Mouse (Mus musculus) bone marrow, adult 2 months (tissue): ENCODE measurements around the gene Ctsc. TPM values are rescaled to one million over a fixed set of nuclear protein-coding genes. Genes with fewer than 3 reads are reported as not detected.
"Not testable (repeated sequence)": the region's sequence is repeated elsewhere in the genome, so short reads cannot be mapped to it uniquely, and the experiment has no call there.

Experiments used
- H3K27ac ChIP-seq: fragments of 200-500 bp; 2 replicates; pipeline ENCODE4 v1.5.1; 2012; ENCODE audit warnings: low read depth, mild to moderate bottlenecking, control low read depth, inconsistent platforms, low read length; ENCODE audit not compliant: control insufficient read depth, poor library complexity, insufficient read depth
- H3K4me1 ChIP-seq: fragments of 200-500 bp; 2 replicates; pipeline ENCODE4 v1.6.1; 2011; ENCODE audit warnings: low read length; ENCODE audit not compliant: control insufficient read depth, insufficient read depth
- H3K4me3 ChIP-seq: fragments of 200-500 bp; replicated peaks from 2 replicates; pipeline ENCODE3; 2011; ENCODE audit warnings: mild to moderate bottlenecking, low read depth, low read length, control low read depth; ENCODE audit not compliant: control insufficient read depth
- CTCF ChIP-seq: fragments of 200-500 bp; IDR thresholded peaks from 2 replicates; pipeline ENCODE4 v1.5.1; 2011; ENCODE audit warnings: low read length, control low read depth; ENCODE audit not compliant: control insufficient read depth, insufficient read depth
- POLR2A ChIP-seq: fragments of 200-500 bp; IDR thresholded peaks from 2 replicates; pipeline ENCODE4 v1.6.1; 2011; ENCODE audit warnings: low read depth, mild to moderate bottlenecking, control low read depth, low read length, borderline replicate concordance; ENCODE audit not compliant: control insufficient read depth
- WGBS: fragments of 180-500 bp; shearing (Covaris S2); methylation state at CpG from one replicate; pipeline ENCODE4 v1.1.7; 2018; 5-methylcytosine and 5-hydroxymethylcytosine counted together
- polyA plus RNA-seq: library from polyadenylated mRNA; stranded (reverse); fragments of >200 nt; gene quantifications from 2 replicates; pipeline ENCODE4 v1.2.4, GENCODE M21; 2011; ENCODE audit warnings: low replicate concordance; ENCODE audit not compliant: missing spikeins, insufficient read depth, insufficient read length

The Ctsc gene
- polyA plus RNA-seq = 11.2 and 18.4 TPM in 2 replicates

DNA sequence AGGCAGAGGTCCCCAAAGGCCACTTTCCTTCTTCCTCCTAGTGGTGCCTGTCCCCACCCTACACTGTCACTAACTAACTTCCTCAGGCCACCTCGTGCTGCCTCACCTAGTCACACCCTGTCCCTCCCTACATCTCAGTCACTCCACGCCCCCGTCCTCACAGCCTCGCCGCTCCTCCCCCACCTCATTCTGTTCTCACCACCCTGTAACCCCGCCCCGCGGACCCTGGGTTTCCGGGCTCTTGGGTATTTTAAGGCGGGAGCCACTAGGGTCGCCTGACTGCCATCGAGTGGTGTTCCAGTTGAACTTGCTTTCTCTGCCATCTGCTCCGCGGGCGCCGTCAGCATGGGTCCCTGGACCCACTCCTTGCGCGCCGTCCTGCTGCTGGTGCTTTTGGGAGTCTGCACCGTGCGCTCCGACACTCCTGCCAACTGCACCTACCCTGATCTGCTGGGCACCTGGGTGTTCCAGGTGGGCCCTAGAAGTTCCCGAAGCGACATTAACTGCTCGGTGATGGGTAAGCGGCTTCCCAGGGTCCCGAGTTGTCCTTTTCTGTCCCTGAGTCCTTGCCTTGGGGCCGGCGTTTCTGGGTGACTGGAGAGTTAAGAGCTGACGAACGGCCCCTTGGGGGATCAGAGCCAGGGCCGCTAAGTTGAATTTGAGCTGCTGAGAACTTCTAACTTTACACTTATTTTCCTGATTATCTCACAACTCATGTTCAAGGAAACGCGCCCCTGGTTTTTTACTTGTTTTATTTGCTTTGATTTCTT is at the start of gene Ctsc:
Gene Ctsc, plus strand, starts transcription at position 228 of the 770 bp plus-strand sequence.
- Histone ChIP-seq H3K4me1 (peaks cover 1% of the 10 kb centered on the region; the same call in 1 of the 2 replicates), H3K4me3 (peak within 1 kb of the TSS; percentile 66), H3K27ac (peak within 1 kb of the TSS; percentile 89)
- TF ChIP-seq CTCF (peak; percentile 16; the same call in 1 of the 2 replicates), POLR2A (peak; percentile 78)
- under 1% methylated on average over 34 of the region's 34 CpGs for WGBS

DNA sequence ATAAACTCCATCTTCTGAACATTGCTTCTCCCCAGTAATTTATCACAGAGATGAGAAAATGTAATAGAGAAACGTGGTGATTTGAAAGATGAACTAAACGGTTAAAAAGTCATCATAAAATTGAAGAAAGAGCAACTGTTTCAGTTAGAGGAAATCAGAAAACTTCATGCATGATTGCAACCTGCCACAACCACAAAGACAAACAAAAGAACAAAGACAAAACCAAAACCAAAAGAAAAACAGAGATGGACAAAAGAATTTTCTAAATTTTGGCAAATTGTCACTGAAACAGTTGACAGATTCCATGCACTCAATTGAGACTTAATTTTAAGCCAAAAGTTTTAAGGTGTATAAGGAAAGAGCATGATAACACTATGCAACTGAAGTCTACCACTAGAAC is 48.8 kb upstream of the Ctsc start:
- 31% methylated on average over 2 of the region's 2 CpGs for WGBS
- no peak overlapping the region for H3K27ac ChIP-seq

DNA sequence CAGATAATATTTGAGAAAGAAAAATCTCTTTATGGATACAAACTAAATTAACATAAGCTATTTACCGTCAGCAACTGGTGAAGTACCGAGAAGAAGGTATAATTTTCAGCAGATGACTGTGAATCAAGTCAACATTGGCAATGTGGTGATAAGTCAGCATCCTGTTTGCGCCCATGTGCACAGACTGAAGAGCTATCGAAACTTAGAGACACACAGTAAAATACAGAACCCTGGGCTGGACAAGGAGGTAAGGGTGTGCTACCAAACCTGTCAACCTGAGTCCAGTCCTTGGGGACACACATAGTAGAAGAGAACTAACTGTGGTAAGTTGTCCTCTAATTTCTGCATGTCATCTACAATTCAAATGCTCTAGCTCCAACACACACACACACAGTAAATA is 47.8 kb upstream of the Ctsc start:
- Histone ChIP-seq H3K27ac (no peak overlapping the region), H3K4me1 (peaks cover 1% of the 10 kb centered on the region; the same call in 1 of the 2 replicates), H3K4me3 (no peak overlapping the region)
- TF ChIP-seq POLR2A (no peak), CTCF (no peak)
- 73% methylated on average over 4 of the region's 4 CpGs for WGBS

More for the DNA sequence above, 48.8 kb upstream of the Ctsc start:
- Histone ChIP-seq H3K4me1 (peaks cover 1% of the 10 kb centered on the region; the same call in 1 of the 2 replicates), H3K4me3 (no peak overlapping the region)
- TF ChIP-seq POLR2A = no peak

DNA sequence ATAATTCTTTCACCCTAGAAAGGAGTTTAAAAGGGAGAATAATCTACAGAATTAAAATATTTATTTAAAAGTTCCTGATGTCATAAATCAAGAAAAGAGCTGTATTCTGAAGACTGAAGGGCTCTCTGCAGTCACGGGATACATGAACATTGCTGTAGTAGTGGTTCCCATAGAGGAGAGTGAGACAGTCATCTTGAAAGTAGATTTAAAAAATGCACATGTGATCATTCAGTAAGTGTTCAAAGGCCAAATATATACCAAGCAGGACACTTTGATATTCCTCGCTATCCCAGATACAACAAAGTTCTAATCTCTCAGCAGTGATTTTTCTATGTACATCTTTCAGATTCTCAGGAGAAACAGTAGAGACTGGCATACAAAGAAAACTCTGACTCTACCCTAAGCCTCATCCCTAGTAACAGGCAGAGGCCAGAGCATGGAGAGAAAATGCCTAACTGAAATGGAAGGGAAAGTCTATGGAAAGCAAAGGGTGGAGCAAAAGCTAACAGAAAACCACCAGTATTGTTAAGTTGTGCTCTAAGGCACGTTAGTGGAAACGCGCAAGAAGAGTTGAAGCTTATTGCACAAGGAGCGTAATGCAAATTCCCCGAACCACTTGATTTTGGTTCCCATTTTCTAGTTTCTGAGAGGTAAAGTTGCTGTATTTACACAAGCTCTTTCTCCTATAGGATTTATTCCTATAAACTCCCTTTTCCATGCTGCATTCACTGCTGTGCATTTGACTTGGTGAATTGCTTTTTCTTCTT is 46.9 kb upstream of the Ctsc start:
- H3K4me1 ChIP-seq = peaks cover 1% of the 10 kb centered on the region; the same call in 1 of the 2 replicates
- H3K27ac ChIP-seq = no peak overlapping the region
- WGBS = 49% methylated on average over 7 of the region's 7 CpGs
- H3K4me3 ChIP-seq = no peak overlapping the region
- TF ChIP-seq CTCF = no peak
- TF ChIP-seq POLR2A = no peak

DNA sequence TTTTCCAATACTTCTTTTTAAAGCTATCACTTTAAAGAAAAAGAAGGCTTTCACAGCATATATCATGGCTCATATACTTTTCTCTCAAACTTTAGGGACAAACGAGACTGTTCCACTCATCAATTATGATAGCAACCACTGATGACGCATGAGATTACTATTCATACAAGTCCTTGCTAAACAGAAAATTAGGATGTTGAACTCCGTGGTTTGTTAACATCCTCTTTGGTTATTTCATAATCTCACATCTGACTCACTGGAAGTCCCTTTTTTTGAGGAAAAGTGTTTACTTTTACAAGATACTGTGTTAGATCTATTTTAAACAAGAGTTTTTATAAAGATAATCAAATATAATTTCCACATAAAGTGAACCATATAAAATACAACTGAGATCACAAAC is 34.8 kb upstream of the Ctsc start:
- 9% methylated on average over 3 of the region's 3 CpGs for WGBS
- Histone ChIP-seq H3K27ac (no peak overlapping the region), H3K4me1 (no peaks in the 10 kb centered on the region; the same call in 1 of the 2 replicates), H3K4me3 (no peak overlapping the region)
- no peak for TF ChIP-seq POLR2A
- no peak for TF ChIP-seq CTCF

DNA sequence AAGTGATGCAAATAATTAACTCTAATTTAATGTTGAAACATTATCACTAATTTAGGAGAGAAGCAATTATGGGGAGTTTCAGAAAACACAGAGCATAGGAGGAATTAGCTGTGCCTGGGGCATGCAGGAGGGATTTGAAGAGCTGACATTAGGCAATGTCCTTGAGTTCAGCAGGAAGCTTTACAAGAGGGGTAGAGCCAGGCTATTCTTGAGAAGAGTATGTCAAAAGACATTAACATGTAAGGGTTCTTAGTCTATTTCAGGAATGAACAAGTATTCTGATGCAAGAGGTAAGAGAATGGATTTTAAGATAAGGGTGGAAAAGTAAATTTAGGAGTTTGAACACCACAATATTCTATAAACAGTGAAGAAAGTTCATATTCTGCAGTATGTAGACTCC is 33.4 kb upstream of the Ctsc start:
- Histone ChIP-seq H3K4me1 (no peaks in the 10 kb centered on the region; the same call in 1 of the 2 replicates), H3K4me3 (no peak overlapping the region), H3K27ac (no peak overlapping the region)
- TF ChIP-seq POLR2A (no peak), CTCF (no peak)

DNA sequence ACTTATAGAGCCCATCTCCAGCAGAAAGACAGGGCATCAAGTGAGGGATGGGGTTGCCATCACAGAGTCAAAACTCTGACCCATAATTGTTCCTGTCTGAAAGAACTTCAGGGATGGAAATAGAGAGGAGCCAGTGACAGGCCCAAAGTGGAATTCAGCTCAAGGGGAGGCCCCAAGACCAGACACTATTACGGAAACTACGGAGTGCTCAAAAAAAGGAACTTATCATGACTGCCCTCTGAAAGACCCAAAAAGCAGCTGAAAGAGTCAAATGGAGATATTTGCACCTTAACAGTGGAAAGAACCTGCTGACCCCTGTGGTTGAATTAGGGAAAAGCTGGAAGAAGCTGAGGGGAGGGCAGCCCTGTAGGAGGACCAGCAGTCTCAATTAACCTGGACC is 27.5 kb upstream of the Ctsc start:
- not testable (repeated sequence) for H3K4me1 ChIP-seq, H3K4me3 ChIP-seq, H3K27ac ChIP-seq
- WGBS = 22% methylated on average over 2 of the region's 2 CpGs

DNA sequence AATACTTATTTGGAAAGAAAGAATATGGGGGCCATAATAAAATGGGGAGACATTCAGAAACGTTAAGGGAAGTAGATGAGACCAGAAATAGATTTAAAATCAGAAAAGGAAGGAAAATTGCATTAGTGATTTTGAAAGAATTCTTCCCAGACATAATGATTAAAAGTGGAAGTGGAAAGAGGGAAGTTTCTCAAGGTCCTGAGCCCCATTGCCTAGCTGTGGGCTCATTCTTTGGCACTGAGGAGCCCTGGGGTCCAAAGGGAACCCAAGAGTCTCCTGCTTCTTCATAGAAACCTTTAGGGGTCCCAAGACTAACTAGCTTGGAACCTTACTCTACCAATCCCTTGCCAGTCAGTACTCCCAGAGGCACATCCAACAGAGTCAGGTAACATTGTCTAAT is 26.4 kb upstream of the Ctsc start:
- WGBS = 13% methylated on average over 1 of the region's 1 CpGs
- peak overlapping the region; percentile 15; the same call in 1 of the 2 replicates for H3K27ac ChIP-seq
- H3K4me3 ChIP-seq = no peak overlapping the region
- TF ChIP-seq POLR2A = no peak
- peaks cover 2% of the 10 kb centered on the region for H3K4me1 ChIP-seq

DNA sequence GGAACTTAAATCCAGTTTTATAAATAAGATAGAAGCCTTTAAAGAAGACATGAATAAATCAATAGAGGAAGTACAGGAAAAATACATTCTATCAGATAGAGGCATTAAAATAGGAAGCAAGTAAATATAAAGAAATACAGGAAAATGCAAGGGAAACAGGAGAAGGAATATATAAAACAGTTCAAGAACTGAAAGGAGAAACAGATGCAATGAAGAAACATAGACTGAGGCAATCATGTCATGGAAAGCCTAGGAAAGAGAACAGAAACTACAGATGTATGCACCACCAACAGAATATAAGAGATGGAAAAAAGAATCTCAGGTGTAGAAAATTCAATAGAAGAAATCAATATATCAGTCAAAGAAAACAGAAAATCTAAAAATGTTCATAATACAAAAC is 25.8 kb upstream of the Ctsc start:
- H3K4me1 ChIP-seq = peaks cover 2% of the 10 kb centered on the region
- no peak overlapping the region for H3K4me3 ChIP-seq
- TF ChIP-seq POLR2A = no peak
- no peak for TF ChIP-seq CTCF
- no peak overlapping the region for H3K27ac ChIP-seq
